Mouse (Mus musculus): Measurements from ENCODE around the gene 2010109A12Rik.

GRCm38 (mm10) chr5:93236541-93236940 is 30.2 kb downstream of the 2010109A12Rik start:
- no peak for TF ChIP-seq CTCF (IDR thresholded peaks at IDR 0.05; ENCODE audit: low read depth)
- no peak for TF ChIP-seq EP300 (IDR thresholded peaks at IDR 0.05; ENCODE audit: low read depth)

Measured in heart, postnatal 0 days (tissue).